Mouse (Mus musculus): ENCODE results near the gene Vps36.

Gene Vps36

DNA sequence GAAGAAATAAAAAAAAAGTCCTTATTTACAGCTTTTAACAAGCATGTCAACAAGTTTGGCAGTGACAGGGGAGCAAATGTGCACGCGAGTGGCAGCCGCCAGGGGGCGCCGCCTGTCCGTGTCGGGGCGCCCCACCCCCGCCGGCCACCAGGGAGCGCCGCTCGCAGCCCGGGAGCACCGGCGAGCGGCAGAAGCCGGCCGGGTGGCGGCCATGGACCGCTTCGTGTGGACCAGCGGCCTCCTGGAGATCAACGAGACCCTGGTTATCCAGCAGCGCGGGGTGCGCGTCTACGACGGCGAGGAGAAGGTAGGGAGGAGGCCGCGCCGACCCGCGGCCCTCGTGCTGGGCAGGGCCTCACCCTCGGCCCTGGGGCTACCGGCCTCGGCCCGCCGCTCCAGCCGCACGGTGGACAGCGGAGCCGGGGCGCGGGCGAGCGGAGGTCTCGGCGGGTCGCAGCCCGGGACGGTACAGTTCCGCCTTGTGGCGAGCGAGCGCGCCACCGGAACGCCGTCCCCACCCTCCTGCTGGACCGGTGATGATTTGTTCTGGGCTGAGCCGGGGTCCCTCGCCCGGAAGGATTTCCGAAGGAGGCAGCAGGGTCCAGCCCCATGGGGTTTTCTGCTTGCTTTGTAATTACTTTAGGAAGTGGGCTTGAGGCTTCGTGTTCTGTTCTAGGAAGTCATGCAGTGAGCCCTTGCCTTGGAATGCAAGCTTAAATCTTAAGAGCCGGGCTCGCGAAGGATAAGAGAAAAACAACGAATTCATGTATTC, at the start of gene Vps36:
Gene Vps36, plus strand, starts transcription at position 150 of the 772 bp plus-strand sequence.
- peak; percentile 80 for DNase-seq (ENCODE audit: low spot score)

DNA sequence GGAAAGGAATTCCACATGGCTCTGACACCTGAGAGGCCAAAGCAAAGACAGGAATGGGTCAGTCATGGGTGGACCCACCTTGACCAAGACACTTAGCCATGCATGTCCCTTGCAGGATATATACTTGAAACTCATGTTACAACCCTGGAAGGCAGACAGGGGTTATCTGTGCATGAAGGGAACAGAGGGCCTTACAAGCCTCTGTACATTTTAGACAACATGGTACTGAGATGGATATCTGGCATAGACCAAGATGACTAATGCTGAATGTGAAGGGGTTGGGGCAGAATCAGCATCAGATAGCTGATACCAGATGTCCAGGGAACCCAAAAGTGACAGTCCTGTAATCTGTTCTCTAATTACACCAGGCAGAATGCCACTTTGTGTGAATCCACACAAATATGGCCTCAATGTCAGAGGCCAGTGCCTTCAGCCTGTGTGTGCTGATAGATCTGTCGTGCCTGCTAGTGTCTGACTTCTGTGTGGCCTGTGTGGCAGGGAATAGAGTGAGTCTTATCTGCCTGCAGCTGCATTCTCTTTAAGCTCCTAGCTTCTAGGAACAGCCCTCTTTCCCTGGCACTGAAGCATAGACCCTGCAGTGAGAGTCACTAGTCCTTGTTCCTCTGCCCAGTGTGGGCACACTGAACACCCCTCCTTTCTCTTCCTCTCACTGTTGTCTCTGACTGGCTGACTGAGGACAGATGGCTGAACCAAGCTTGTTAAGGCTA, 48.7 kb upstream of the Vps36 start:
- no peak for DNase-seq (ENCODE audit: low spot score)

DNA sequence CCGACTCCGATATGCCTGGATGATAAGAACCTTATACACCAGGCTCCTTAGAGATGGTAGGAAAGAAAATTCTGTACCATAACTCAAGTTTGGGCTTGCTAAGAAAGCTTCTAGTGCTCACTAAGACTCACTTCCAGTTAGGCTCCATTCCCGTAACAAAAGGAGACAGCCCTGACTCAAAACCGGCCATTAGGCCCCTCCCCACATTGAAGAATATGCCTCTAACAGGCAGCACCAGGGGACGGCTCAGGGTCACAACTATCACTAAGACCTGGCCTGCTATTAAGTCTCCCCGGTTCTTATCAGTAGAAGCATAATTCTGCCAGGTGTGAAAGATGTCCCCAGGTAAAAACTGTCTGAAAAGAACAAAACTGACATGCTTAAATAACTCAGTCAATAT, 46.8 kb upstream of the Vps36 start:
- no peak for DNase-seq (ENCODE audit: low spot score)

DNA sequence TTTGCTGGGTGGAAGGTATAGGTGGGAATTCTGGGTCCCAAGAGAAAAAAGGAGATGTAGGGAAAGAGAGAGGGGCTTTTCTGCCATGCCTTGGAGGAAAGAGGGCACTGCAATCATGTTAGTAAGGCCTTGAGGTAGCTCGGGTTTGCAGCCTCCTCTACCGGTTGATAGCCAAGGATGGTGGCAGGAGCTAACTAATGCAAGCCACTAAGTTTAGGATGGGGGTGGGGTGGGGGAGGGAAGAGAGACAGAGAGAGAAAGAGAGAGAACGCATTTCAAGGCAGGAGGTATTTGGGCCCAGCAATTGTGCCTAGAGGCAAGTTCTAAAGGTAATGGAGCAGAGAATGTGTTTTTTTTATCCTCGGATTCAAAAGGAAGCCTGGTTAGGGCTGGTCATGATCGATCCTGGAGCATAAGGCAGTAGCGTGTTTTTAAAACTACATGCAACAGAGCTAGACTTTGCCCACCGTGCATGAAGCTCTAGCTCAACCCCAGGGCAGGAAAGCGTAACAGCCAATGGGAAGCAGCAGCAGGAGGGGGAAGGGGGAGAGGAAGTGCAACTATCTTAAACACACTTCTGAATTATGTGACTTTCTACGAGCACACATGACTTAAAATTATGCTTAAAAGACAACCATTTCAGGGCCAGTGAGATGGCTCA, 44.8 kb upstream of the Vps36 start:
- no peak for DNase-seq (ENCODE audit: low spot score)

DNA sequence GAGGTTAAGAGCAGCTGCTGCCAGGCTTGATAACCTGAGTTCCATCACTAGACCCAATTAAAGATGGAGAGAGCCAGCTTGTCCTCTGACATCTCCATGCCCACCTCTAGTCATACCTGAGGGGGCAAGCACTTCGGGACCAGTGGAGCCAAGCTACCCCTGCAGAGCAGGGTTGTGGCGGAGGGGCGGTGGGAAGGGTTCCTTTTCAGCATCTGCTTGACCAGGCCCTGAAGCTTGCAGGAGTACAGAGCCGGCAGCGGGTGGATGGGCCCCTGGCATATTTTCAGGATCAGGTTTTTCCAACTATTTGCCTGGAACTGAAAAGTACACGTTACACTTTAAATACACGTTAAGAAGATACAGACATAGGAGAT, 44.3 kb upstream of the Vps36 start:
- no peak for DNase-seq (ENCODE audit: low spot score)

DNA sequence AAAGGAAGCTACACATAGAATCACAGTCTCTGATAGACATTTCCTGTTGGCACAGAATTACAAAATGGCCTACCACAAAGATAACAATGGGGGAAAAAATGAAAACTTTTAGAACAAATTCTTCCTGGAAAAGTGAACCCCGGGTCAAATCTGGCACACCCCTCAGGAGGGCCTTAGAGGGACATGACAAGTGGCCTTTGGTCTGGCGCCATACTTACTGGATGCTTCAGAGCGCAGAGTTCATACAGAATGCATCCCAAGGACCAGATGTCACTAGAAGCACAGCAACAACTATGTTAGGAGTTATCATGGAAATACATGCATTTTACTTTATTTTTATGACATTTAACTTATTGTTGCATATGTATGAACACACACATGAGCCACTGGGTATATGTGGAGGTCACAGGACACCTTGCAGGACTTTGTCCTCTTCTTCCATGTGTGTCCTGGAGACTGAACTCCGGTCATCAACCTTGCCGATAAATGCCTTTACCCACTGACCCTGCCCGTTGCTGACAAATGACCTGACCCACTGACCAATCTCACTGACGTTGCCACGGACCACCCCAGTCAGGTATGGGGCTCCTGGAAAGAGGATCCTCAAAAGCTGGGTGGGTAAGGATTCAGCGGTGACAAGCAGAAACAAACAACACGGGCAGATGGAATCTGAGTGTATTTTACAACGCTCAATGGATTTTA, 42.8 kb upstream of the Vps36 start:
- no peak for DNase-seq (ENCODE audit: low spot score)

DNA sequence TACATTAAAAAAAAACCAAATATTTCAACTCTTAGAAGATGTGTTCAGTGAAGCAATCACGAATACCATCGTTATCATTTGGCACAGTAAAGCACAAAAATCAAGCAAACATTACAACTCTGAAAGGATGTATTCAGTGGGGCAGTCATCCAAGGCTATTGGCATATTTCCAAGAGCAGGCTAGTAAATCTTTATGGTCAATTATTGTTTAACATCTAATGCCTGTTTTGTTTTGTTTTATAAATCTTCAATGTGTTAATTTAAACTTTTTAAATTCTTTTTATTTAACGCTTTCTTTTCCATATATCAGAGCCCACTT, 42.3 kb upstream of the Vps36 start:
- DNase-seq (ENCODE audit: low spot score): no peak

DNA sequence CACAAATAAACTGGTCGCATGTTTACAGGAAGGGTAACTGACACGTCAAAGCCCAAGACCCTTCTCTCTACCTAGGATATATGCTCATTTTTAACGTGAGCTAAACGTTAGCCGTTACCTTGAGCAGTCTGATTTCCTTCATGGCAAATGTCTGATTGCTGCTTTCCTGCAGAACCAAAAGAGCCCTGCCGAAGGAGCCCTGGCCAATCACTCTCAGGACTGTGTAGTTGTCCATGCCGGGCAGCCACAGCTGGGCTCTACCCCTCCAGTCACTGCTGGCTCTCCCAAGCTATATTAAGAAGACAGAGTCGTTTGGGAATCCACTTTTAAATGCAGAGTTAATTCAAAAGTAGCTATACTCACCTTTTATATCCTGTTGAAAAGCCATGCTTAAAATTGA, 30.4 kb upstream of the Vps36 start:
- DNase-seq (ENCODE audit: low spot score): no peak

DNA sequence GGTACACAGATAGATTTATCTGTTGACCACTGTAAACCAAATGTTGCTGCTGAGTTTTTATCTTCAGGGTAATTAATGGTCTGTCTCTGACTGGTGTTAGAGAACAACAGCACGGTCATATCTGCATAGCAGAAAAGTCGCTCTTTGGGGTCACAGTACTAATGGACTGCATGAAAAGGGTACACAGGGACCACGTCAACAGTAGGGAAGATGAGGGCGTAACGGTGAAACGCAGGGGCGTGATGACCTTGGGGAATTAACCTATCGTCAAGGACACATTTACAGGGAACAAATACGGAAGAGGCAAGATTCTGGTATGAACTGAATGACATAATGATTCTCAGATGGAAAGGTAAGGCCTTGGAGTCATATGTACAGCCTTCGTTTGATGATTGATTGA, 28.2 kb upstream of the Vps36 start:
- no peak for DNase-seq (ENCODE audit: low spot score)

DNA sequence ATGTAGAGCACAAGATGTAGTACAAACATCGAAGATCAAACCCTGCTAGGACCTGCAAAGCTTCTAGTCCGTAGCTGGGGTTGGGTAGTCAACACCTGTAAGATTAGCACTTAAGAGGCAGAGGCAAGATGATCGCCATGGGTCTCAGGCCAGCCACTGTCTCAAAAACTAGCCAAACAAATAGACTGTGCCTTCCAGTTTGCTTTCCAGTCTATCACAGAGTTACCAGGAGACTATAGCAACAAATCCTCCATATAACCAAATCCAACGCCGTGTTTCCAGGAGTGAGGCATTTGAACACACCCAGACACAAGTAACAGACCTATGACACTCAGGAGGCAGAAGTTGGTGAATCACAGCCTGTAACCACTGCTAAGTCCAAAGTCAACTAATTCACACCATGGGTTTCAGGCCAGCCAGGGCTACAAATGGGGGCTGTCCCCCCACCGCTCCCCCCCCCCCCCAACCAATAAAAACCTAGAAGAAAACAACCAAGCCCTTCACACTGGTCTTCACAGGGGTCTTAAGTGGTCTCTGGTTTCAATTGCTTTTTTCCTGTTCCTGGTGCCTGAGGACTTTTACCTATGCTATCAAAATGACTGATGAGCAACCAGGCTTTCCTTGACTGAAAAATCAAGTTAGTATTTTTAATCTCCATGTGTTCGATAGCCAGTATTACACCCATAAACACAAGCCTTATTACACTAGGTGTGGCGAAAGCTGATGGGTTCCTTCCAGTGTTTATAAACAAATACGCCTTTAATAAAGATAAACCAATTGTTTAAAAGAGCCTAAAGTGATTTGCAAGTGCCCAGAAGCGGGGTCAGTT, 27.1 kb upstream of the Vps36 start:
- peak; percentile 8 for DNase-seq (ENCODE audit: low spot score)

DNA sequence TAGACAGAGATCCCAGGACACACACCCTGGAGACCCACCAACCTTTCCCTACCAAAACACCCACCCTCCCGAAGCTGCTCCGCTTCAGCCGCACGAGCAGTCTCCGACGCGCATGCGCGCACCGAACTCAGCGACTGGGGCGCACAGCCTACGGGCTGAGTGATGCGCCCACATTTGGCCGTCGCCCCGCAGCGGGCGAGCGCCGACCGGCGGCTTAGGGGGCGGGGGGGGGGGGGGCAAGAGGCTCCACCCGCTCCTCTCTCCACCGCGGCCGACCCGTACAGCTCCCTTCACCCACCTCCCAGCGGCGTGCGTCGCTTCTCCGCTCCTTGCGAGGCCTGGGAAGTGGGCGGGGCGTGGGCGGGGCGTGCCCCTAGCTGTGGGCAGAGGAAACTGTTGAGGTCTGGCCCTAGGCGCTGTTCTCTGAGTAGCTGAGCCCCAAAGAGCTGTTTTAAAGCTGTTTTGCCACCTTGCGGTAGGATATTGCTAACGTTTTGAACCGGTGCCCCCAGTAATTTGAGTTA, 26.5 kb upstream of the Vps36 start, which contains the start of gene Nek3:
Gene Nek3, minus strand, starts transcription at position 356 of the 524 bp plus-strand sequence.
- DNase-seq (ENCODE audit: low spot score): peak; percentile 92

DNA sequence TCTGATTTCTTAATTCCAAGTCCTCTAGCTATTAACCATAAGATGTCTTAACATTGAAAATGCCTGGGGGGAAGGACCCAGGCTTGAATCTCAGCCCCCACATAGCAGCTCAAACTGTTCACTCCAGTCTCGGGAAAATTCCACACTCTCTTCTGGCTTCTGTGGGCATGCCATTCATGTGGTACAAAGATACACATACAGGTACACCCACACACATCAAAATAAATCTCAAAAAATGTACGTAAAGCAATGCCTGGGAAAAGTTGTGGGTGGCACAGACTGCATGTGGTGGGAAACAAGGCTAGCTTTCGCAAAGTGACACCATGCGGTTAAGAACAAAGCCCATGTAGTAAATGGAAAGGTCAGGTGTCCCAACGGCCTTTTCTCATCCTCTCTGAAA, 23.4 kb upstream of the Vps36 start:
- no peak for DNase-seq (ENCODE audit: low spot score)

DNA sequence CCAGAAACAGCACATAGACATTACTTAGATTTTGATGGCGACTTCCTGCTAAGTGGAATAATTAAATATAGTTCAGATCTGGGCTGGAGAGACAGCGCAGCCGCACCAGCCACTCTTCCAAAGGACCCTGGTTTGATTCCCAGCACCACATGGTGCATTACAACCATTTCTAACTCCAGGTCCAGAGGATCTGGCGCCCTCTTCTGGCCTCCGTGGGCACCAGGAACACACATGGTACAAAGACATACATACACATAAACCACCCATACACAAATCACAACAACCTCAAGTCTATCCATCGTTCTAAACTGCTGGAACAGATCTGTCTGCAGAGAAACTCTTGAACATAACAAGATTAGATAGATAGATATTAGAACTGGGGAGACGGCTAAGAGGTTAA, 16.6 kb upstream of the Vps36 start:
- no peak for DNase-seq (ENCODE audit: low spot score)

DNA sequence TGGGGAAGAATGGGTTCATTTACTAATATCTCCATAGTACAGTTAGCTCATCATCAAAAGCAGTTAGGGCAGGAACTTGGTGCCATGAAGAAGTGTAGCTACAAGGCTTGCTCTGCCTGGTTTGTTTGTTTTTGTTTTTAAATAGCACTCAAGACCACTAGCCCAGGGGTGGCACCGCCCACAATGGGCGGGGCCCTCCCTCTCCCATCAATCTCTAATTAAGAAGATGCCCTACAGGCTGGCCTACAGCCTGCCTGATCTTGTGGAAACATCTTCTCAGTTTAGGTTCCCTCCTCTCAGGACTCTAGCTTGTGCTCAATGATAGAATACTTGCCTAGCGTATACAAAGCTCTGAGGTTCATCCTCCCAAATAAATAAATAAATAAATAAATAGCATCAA, 7.7 kb upstream of the Vps36 start:
- peak; percentile 41 for DNase-seq (ENCODE audit: low spot score)

DNA sequence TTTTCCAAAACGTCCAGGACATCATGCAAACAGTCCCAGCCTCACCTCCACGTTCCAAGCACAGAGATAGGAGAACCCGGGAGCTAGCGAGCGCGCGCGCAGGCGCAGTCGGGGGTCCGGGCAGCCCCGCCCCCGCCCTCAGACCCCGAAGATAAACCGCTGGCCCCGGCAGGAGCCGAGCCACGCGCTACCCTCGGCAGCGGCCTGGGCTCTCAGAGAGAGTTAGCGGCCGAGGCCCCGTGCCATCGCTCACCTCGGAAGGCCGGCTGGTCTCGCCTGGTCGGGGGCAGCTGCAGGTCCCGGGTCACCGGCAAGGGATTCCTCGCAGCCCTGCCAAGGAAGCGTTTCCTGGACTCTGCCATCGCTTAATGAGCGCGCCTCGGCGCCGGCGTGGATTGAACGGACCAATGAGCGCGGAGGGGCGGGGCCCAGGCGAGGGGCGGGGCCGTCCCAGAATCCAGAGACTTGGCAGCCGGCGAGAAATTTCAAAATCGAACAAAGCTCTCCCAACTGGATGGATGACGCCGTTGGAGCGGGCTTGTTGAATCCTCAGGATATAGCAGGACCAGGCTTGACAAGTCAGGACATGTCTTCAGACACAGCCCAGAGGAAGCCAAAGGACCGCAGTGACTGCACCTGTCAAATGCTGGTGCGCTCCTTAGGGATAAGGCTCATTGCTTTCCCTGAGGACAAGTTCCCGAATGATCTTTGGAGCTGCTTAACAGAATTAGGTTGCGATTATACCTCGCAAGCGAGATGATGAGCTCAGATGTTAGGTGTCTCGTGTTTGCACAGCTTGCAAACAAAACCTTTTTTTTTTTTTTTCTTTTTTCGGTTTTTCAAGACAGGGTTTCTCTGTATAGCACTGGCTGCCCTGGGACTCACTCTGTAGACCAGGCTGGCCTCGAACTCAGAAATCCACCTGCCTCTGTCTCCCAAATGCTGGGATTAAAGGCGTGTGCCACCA, 6.9 kb upstream of the Vps36 start, which contains the start of gene Ckap2:
Gene Ckap2, minus strand, starts transcription at position 389 of the 967 bp plus-strand sequence.
- DNase-seq (ENCODE audit: low spot score): peak; percentile 92

DNA sequence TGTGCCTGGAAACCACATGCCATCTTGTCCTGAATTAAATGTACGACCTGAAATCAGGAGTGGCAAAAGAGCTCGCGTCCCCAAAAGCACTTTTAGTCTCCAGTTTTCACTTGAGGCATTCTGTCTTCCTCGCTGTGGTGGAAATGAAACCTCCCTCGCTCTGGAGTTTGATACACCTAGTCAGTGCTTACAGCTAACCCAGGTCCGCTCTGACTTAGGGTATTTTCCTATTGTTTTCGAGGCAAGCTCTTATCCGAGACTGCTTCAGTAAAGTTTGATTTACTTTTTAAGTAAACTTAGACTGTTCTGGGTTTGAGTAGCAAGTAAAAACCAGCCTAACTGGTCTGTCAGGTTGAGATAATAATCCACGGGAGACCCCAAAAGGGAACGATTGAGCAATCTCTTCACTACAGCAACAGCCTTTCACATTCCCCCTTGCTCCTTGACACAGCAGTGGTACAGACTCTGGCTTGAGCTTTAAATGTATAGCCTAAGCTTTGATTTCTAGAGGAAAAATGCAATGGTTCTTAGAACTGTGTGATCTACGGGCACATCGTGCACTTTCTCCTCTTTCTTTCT, 912 bp downstream of the Vps36 start:
- peak; percentile 34 for DNase-seq (ENCODE audit: low spot score)

DNA sequence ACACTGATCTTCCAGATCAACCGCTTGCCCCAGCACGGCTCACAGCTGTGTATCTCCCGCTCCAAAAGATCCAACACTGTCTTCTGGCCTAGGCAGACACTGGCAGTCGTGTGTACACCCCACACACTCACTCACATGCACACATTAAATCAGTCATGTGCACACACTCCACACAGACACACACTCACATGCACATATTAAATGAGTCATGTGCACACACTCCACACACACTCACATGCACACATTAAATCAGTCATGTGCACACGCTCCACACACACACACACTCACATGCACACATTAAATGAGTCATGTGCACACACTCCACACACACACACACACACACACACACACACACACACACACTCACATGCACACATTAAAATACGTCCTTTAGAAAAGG, 5.3 kb downstream of the Vps36 start:
- DNase-seq (ENCODE audit: low spot score): no peak

DNA sequence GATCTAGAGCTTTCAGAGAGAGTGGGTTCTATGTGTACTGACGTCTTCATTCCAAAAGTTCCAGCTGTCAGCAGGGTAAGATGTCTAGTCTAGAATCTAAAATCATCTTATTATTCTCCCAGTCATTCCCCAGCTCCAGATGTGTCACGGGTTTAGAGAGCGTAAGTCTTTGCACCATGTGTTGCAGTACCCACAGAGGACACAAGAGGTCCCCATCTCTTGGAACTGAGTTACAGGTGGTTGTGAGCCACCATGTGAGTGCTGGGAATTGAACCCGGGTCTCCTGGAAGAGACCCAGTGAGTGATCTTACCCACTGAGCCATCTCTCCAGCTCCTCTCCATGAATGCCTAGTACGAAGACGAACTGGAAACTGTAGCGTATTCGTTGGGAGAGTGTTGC, 6.9 kb downstream of the Vps36 start:
- no peak for DNase-seq (ENCODE audit: low spot score)

DNA sequence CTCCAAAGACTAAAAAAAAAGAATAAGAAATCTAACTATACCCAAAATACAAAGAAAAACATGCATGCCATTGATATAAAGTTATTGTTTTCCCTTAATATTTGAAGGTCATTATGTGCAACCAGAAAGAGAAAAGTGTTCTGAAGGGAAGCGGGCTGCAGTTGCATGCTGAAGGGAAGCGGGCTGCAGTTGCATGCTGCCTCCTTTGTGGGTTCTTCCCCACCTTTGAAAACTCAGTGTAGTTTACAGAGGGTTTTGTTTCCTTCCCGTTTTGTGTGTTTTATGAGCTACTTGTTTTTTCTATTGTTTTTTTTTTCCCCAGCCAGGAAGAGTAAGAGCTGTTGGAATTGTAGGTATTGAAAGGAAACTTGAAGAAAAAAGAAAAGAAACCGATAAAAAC, 14.9 kb downstream of the Vps36 start:
- DNase-seq (ENCODE audit: low spot score): no peak

DNA sequence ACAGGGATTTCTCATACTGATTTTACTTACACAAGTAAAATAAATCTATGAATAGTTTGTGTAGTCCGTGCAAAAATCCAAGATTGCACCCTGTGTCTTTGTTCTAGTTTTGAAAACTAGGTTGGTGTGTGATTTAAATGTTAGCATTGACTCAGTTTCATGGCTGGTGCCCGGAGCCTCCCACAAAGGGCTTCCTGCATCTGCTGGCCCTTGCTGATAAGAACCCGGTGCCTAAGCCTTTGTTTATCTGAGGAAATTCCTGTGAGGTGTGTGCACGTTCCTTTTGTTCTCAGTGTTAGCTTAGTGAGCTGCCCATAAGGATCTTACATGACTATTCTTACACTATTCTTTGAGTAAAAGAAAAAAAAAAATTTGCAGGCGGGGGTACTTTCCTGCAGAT, 16.4 kb downstream of the Vps36 start:
- DNase-seq (ENCODE audit: low spot score): peak; percentile 35

Data from embryo, embryonic 10 days (tissue).